Mouse (Mus musculus) MEL (cell line): ENCODE measurements around the gene Map3k7cl. TPM values are rescaled to one million over a fixed set of nuclear protein-coding genes. Genes with fewer than 3 reads are reported as not detected.

Experiments used
- DNase-seq: peaks from one replicate; pipeline ENCODE4 v3.0.0; 2011; ENCODE audit warnings: low read depth, low spot score
- H3K27ac ChIP-seq: 2 replicates; pipeline ENCODE4 v1.5.1; 2012; ENCODE audit warnings: low read depth, mild to moderate bottlenecking, control low read depth, low read length, moderate library complexity; ENCODE audit not compliant: control insufficient read depth
- H3K27me3 ChIP-seq, 2 experiments: fragments of 150-350 bp in 1 of 2; sonication (generic) in 1 of 2; 2 replicates each; pipeline ENCODE4 v1.6.1; 2012; ENCODE audit warnings: low read length in 2 of 2, mild to moderate bottlenecking in 2 of 2, improper control_type of control experiment in 1 of 2, moderate library complexity in 1 of 2; ENCODE audit not compliant: insufficient read depth in 2 of 2, control insufficient read depth in 1 of 2
- H3K36me3 ChIP-seq, 2 experiments: 2 replicates each; pipeline ENCODE4 v1.6.1; 2012 to 2014; ENCODE audit warnings: low read length in 2 of 2, improper control_type of control experiment in 1 of 2, inconsistent platforms in 1 of 2, mild to moderate bottlenecking in 1 of 2; ENCODE audit not compliant: insufficient read depth in 2 of 2, control insufficient read depth in 1 of 2
- H3K4me1 ChIP-seq, 2 experiments: fragments of 150-350 bp in 1 of 2; sonication (generic) in 1 of 2; 2 replicates each; pipeline ENCODE4 v1.6.1; 2012; ENCODE audit warnings: low read length in 2 of 2, improper control_type of control experiment in 1 of 2, mild to moderate bottlenecking in 1 of 2; ENCODE audit not compliant: insufficient read depth in 2 of 2, control insufficient read depth in 1 of 2
- H3K4me3 ChIP-seq, 2 experiments: fragments of 150-350 bp in 1 of 2; sonication (generic) in 1 of 2; 2 replicates each; pipeline ENCODE4 v1.5.1; 2012; ENCODE audit warnings: low read depth in 2 of 2, low read length in 2 of 2, mild to moderate bottlenecking in 2 of 2, moderate library complexity in 2 of 2, control low read depth in 1 of 2, improper control_type of control experiment in 1 of 2; ENCODE audit not compliant: control insufficient read depth in 1 of 2, insufficient read depth in 1 of 2
- H3K79me2 ChIP-seq: 2 replicates; pipeline ENCODE4 v1.6.1; 2012; ENCODE audit warnings: mild to moderate bottlenecking, low read length, moderate library complexity; ENCODE audit not compliant: control insufficient read depth, poor library complexity, insufficient read depth
- H3K9ac ChIP-seq: 2 replicates; pipeline ENCODE4 v1.6.1; 2012; ENCODE audit warnings: low read depth, mild to moderate bottlenecking, control low read depth, low read length, moderate library complexity; ENCODE audit not compliant: control insufficient read depth, poor library complexity, severe bottlenecking
- H3K9me3 ChIP-seq: fragments of 150-350 bp; sonication (generic); replicated peaks from 2 replicates; pipeline ENCODE4 v1.6.1; 2012; ENCODE audit warnings: mild to moderate bottlenecking, low read length, improper control_type of control experiment, moderate library complexity; ENCODE audit not compliant: insufficient read depth
- CHD1 ChIP-seq: IDR thresholded peaks from 2 replicates; pipeline ENCODE4 v1.6.1; 2012; ENCODE audit warnings: low read depth, mild to moderate bottlenecking, inconsistent platforms, low read length, improper control_type of control experiment
- E2F4 ChIP-seq: IDR thresholded peaks from 2 replicates; pipeline ENCODE4 v1.6.1; 2011; ENCODE audit warnings: low read depth, low read length, improper control_type of control experiment, borderline replicate concordance
- ELF1 ChIP-seq: IDR thresholded peaks from 2 replicates; pipeline ENCODE4 v1.6.1; 2014; ENCODE audit warnings: low read depth, mild to moderate bottlenecking, inconsistent platforms, low read length, improper control_type of control experiment, moderate library complexity
- ETS1 ChIP-seq: IDR thresholded peaks from 2 replicates; pipeline ENCODE4 v1.6.1; 2012; ENCODE audit warnings: low read depth, mild to moderate bottlenecking, inconsistent platforms, low read length, improper control_type of control experiment, moderate library complexity
- GABPA ChIP-seq: IDR thresholded peaks from 2 replicates; pipeline ENCODE4 v1.6.1; 2012; ENCODE audit warnings: low read depth, mild to moderate bottlenecking, inconsistent platforms, low read length, improper control_type of control experiment, moderate library complexity
- MAFK ChIP-seq: IDR thresholded peaks from 2 replicates; pipeline ENCODE4 v1.6.1; 2011; ENCODE audit warnings: low read depth, mild to moderate bottlenecking, low read length, improper control_type of control experiment, borderline replicate concordance
- MAZ ChIP-seq: IDR thresholded peaks from 2 replicates; pipeline ENCODE4 v1.6.1; 2012; ENCODE audit warnings: low read depth, mild to moderate bottlenecking, inconsistent platforms, low read length, improper control_type of control experiment
- MYB ChIP-seq: IDR thresholded peaks from 2 replicates; pipeline ENCODE4 v1.6.1; 2011; ENCODE audit warnings: mild to moderate bottlenecking, low read depth, low read length, improper control_type of control experiment
- NELFE ChIP-seq: IDR thresholded peaks from 2 replicates; pipeline ENCODE4 v1.6.1; 2011; ENCODE audit warnings: low read depth, low read length, improper control_type of control experiment
- POLR2AphosphoS2 ChIP-seq: IDR thresholded peaks from 2 replicates; pipeline ENCODE4 v1.6.1; 2011; ENCODE audit warnings: low read length, improper control_type of control experiment
- POLR2AphosphoS5 ChIP-seq: IDR thresholded peaks from 2 replicates; pipeline ENCODE4 v1.6.1; 2012; ENCODE audit warnings: low read depth, borderline replicate concordance, mild to moderate bottlenecking, inconsistent platforms, low read length, moderate library complexity, mixed read lengths
- SIN3A ChIP-seq: IDR thresholded peaks from 2 replicates; pipeline ENCODE4 v1.6.1; 2012; ENCODE audit warnings: low read length, improper control_type of control experiment, inconsistent platforms
- SMC3 ChIP-seq: IDR thresholded peaks from 2 replicates; pipeline ENCODE4 v1.6.1; 2011; ENCODE audit warnings: low read depth, low read length, improper control_type of control experiment
- TAL1 ChIP-seq: IDR thresholded peaks from 2 replicates; pipeline ENCODE4 v1.6.1; 2012; ENCODE audit warnings: mild to moderate bottlenecking, inconsistent platforms, low read length, moderate library complexity, mixed read lengths
- TCF12 ChIP-seq: IDR thresholded peaks from 2 replicates; pipeline ENCODE4 v1.6.1; 2014; ENCODE audit warnings: low read depth, mild to moderate bottlenecking, inconsistent platforms, low read length, improper control_type of control experiment, moderate library complexity
- USF1 ChIP-seq: IDR thresholded peaks from 2 replicates; pipeline ENCODE4 v1.6.1; 2014; ENCODE audit warnings: low read depth, mild to moderate bottlenecking, inconsistent platforms, low read length, improper control_type of control experiment, moderate library complexity
- ZKSCAN1 ChIP-seq: IDR thresholded peaks from 2 replicates; pipeline ENCODE4 v1.6.1; 2012; ENCODE audit warnings: low read depth, mild to moderate bottlenecking, inconsistent platforms, low read length, improper control_type of control experiment, moderate library complexity
- ZMIZ1 ChIP-seq: IDR thresholded peaks from 2 replicates; pipeline ENCODE4 v1.6.1; 2012; ENCODE audit warnings: low read depth, mild to moderate bottlenecking, inconsistent platforms, low read length, improper control_type of control experiment, moderate library complexity
- polyA plus RNA-seq, 2 experiments: library from polyadenylated mRNA; stranded (reverse) in 1 of 2; unstranded in 1 of 2; fragments of >175 nt in 1 of 2; fragments of >200 nt in 1 of 2; gene quantifications; 2 replicates each; pipeline versions ENCODE4 v1.2.1 to v1.2.4; 2012; ENCODE audit warnings: low replicate concordance in 2 of 2, low read depth in 1 of 2; ENCODE audit not compliant: insufficient read length in 2 of 2, insufficient read depth in 1 of 2, missing spikeins in 1 of 2
- total RNA-seq: library from RNA; depleted of rRNA; stranded (reverse); fragments of 300-350 nt; gene quantifications from 2 replicates; pipeline ENCODE4 v1.2.3, GENCODE M21; 2012

Map3k7cl gene
- total and polyA plus RNA-seq, 3 experiments, result not detected

GRCm38 (mm10) chr16:87568241-87568640 is 15.1 kb downstream of the Map3k7cl start:
- no peaks in the 10 kb centered on the region for H3K36me3 ChIP-seq
- no peak for DNase-seq
- TF ChIP-seq MAZ, result no peak
- no peak for TF ChIP-seq TAL1
- no peak for TF ChIP-seq SMC3
- TF ChIP-seq TCF12, result no peak
- TF ChIP-seq NELFE, result no peak
- H3K27me3 ChIP-seq, result no peaks in the 10 kb centered on the region; a peak in 1 of 4 replicates
- H3K79me2 ChIP-seq, result no peaks in the 10 kb centered on the region
- no peak overlapping the region for H3K9ac ChIP-seq
- H3K9me3 ChIP-seq, result no peaks in the 10 kb centered on the region
- H3K4me1 ChIP-seq, result no peaks in the 10 kb centered on the region
- H3K4me3 ChIP-seq, result no peak overlapping the region
- no peak overlapping the region for H3K27ac ChIP-seq

GRCm38 (mm10) chr16:87569576-87570105 is 16.5 kb downstream of the Map3k7cl start:
- Histone ChIP-seq H3K36me3 (no peaks in the 10 kb centered on the region), H3K4me3 (no peak overlapping the region), H3K27ac (no peak overlapping the region), H3K9ac (no peak overlapping the region), H3K4me1 (no peaks in the 10 kb centered on the region), H3K27me3 (no peaks in the 10 kb centered on the region; a peak in 1 of 4 replicates), H3K9me3 (no peaks in the 10 kb centered on the region), H3K79me2 (no peaks in the 10 kb centered on the region)
- DNase-seq, result no peak
- TF ChIP-seq ELF1, result no peak
- TF ChIP-seq ZKSCAN1, result no peak
- no peak for TF ChIP-seq E2F4
- TF ChIP-seq CHD1, result no peak
- no peak for TF ChIP-seq SIN3A
- no peak for TF ChIP-seq ZMIZ1
- no peak for TF ChIP-seq MYB
- no peak for TF ChIP-seq TCF12
- no peak for TF ChIP-seq MAFK

GRCm38 (mm10) chr16:87570334-87570733 is 17.2 kb downstream of the Map3k7cl start:
- no peak for DNase-seq
- TF ChIP-seq ELF1, result no peak
- TF ChIP-seq USF1, result no peak
- TF ChIP-seq POLR2AphosphoS5, result no peak
- TF ChIP-seq ETS1, result no peak
- TF ChIP-seq POLR2AphosphoS2, result no peak
- no peak for TF ChIP-seq GABPA
- TF ChIP-seq NELFE, result no peak
- TF ChIP-seq MAFK, result no peak
- no peak for TF ChIP-seq SMC3
- TF ChIP-seq, all 39 proteins: peak for 0
- Histone ChIP-seq H3K27ac (no peak overlapping the region), H3K79me2 (no peaks in the 10 kb centered on the region), H3K4me3 (no peak overlapping the region), H3K9ac (no peak overlapping the region), H3K4me1 (no peaks in the 10 kb centered on the region), H3K36me3 (no peaks in the 10 kb centered on the region), H3K9me3 (no peaks in the 10 kb centered on the region), H3K27me3 (no peaks in the 10 kb centered on the region; a peak in 1 of 4 replicates)
